Mouse (Mus musculus) liver, postnatal 0 days (tissue): ENCODE results near the gene Nfkbib. TPM values are rescaled to one million over a fixed set of nuclear protein-coding genes. Genes with fewer than 3 reads are reported as not detected.

ENCODE experiments used
- ATAC-seq: fragments of 200-750 bp; cut with Nextera tagmentation; 2 replicates; pipeline ENCODE4 v1.8.0; 2017; ENCODE audit warnings: mild to moderate bottlenecking, moderate library complexity
- DNase-seq: peaks from one replicate; pipeline ENCODE4 v3.0.0-alpha.2; 2016
- H3K27ac ChIP-seq: fragments of 300-500 bp; sonication (generic); 2 replicates; pipeline ENCODE4 v1.5.1; 2014; ENCODE audit warnings: antibody characterized with exemption, moderate library complexity, mild to moderate bottlenecking, low read depth
- H3K27me3 ChIP-seq: fragments of 300-500 bp; sonication (generic); 2 replicates; pipeline ENCODE4 v1.6.1; 2014; ENCODE audit warnings: low read length, control low read depth, mixed read lengths; ENCODE audit not compliant: insufficient read depth
- H3K36me3 ChIP-seq: fragments of 300-500 bp; sonication (generic); replicated peaks from 2 replicates; pipeline ENCODE4 v1.6.1; 2014; ENCODE audit warnings: mild to moderate bottlenecking, control low read depth, low read length, moderate library complexity, mixed read lengths; ENCODE audit not compliant: insufficient read depth
- H3K4me1 ChIP-seq: fragments of 300-500 bp; sonication (generic); 2 replicates; pipeline ENCODE4 v1.6.1; 2014; ENCODE audit warnings: antibody characterized with exemption, mild to moderate bottlenecking, control low read depth; ENCODE audit not compliant: insufficient read depth
- H3K4me2 ChIP-seq: fragments of 300-500 bp; sonication (generic); 2 replicates; pipeline ENCODE4 v1.6.1; 2014; ENCODE audit warnings: low read depth, mild to moderate bottlenecking, low read length, moderate library complexity, mixed read lengths
- H3K4me3 ChIP-seq: fragments of 300-500 bp; sonication (generic); 2 replicates; pipeline ENCODE4 v1.5.1; 2014; ENCODE audit warnings: low read depth, low read length
- H3K9ac ChIP-seq: fragments of 300-500 bp; sonication (generic); replicated peaks from 2 replicates; pipeline ENCODE4 v1.6.1; 2014; ENCODE audit warnings: mild to moderate bottlenecking, moderate library complexity
- H3K9me3 ChIP-seq: fragments of 300-500 bp; sonication (generic); 2 replicates; pipeline ENCODE4 v1.6.1; 2016; ENCODE audit warnings: mild to moderate bottlenecking, control low read depth, low read length, mixed read lengths
- CTCF ChIP-seq: sonication (generic); IDR thresholded peaks from 2 replicates; pipeline ENCODE4 v1.5.1; 2016; ENCODE audit warnings: antibody characterized with exemption, low read depth
- EP300 ChIP-seq: IDR thresholded peaks from 2 replicates; pipeline ENCODE4 v1.6.1; 2016; ENCODE audit warnings: antibody characterized with exemption, low read depth, mild to moderate bottlenecking
- WGBS: fragments of 180-500 bp; shearing (Covaris S2); extraction: QIAGEN DNeasy Blood & Tissue Kit; methylation state at CpG from one replicate; pipeline ENCODE4 v1.1.7; 2014; ENCODE audit not compliant: insufficient replicate concordance; 5-methylcytosine and 5-hydroxymethylcytosine counted together
- polyA plus RNA-seq: library from polyadenylated mRNA; unstranded; fragments of >200 nt; fragmentation: Nextera tagmentation; extraction: Ambion mirVana; gene quantifications from 2 replicates; pipeline ENCODE4 v1.2.1, GENCODE M21; 2015

The Nfkbib gene
- polyA plus RNA-seq, 1 experiment from 2014 or later: 25.1 TPM

DNA sequence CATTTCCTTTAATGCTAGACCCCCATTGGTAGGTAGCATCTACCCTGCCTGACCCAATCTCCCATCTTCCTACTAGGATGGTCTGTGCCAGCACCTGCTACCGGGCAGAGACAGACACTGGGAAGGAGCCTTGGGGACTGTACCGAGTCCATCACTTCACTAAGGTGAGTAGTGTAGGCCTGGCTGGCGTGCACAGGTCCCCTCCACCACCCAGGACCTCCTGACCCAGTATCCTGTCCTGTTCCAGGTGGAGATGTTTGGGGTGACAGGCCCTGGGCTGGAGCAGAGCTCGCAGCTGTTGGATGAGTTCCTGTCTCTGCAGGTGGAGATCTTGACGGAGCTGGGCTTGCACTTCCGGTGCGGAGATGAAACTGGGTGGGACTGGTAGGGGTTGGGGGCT lies 17.4 kb downstream of the Nfkbib start:
- Histone ChIP-seq H3K4me2 (no peak overlapping the region), H3K27ac (no peak overlapping the region), H3K9ac (no peak overlapping the region), H3K36me3 (peaks cover 15% of the 10 kb centered on the region), H3K27me3 (no peaks in the 10 kb centered on the region), H3K4me1 (no peaks in the 10 kb centered on the region), H3K9me3 (no peaks in the 10 kb centered on the region), H3K4me3 (no peak overlapping the region)
- TF ChIP-seq EP300 (no peak), CTCF (no peak)
- DNase-seq (no peak), ATAC-seq (no peak)
- 86% methylated on average over 7 of the region's 7 CpGs for WGBS

DNA sequence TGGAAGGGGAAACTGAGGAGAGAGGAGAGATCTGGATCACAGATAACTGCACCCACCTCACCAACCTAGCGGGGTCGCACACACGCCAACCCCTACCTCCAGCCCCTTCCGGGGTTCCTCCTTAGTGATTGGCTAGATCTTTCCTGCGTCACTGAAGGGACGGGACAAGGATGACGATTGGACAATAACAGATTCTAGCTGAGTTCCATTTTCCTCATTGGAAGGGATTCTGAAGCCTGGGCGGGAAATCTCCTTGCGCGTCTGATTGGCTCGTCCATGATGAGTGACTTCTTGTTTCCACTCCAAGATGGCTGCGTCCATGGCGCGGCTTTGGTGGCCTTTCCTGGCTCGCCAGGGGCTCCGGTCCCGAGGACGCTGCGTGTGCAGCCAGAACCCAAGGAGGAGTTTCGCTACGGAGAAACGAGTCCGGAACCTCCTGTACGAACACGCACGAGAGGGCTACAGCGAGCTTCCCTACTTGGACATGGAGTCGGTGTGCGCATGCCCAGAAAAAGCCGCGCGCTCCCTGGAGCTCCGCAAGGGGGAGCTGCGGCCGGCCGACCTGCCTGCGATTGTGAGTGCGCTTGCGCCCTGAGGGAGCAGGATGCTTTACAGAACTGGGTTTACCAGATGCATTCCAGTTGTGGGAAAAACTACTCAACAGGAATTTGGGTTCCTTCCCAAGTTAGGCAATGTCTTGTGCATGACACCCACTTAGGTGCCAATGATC lies 25.4 kb downstream of the Nfkbib start, which contains the start of the genes Mrps12 and Sars2:
Mrps12 (minus strand) TSS at position 112 of the 730 bp plus-strand sequence.
Sars2 (plus strand) TSS at position 284 of the 730 bp plus-strand sequence.
- H3K4me1 ChIP-seq: peaks cover 16% of the 10 kb centered on the region
- peak within 1 kb of the TSS; percentile 89 for H3K4me2 ChIP-seq
- H3K9ac ChIP-seq: peak within 1 kb of the TSS; percentile 90
- under 1% methylated on average over 39 of the region's 39 CpGs for WGBS
- H3K27ac ChIP-seq: peak within 1 kb of the TSS; percentile 87
- DNase-seq (peak; percentile 96), ATAC-seq (peak; percentile 97)
- TF ChIP-seq EP300 (no peak), CTCF (peak; percentile 97)
- no peaks in the 10 kb centered on the region for H3K9me3 ChIP-seq
- no peaks in the 10 kb centered on the region for H3K27me3 ChIP-seq
- H3K4me3 ChIP-seq: peak within 1 kb of the TSS; percentile 72
- peaks cover 7% of the 10 kb centered on the region for H3K36me3 ChIP-seq

DNA sequence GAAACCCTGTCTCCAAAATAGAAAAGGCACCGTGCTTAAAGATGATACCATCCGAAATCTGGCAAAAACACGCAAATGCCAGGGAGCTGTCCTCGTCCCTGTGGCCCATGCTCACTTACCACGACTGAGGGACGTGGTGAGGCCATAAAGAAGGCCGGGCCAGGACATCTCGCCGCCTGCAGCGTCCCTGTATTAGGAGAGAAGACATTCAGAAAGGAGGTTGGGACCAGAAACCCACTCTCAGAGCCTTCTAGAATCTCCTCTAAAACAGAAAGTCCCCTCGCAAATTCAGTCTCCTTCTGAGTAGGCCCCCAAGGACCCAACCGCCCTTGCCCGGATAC lies 26.0 kb downstream of the Nfkbib start:
- ATAC-seq (peak; percentile 16), DNase-seq (no peak)
- H3K4me3 ChIP-seq: peak overlapping the region; percentile 72
- no peaks in the 10 kb centered on the region for H3K27me3 ChIP-seq
- peak overlapping the region; percentile 87 for H3K27ac ChIP-seq
- H3K9me3 ChIP-seq: no peaks in the 10 kb centered on the region
- peaks cover 7% of the 10 kb centered on the region for H3K36me3 ChIP-seq
- peaks cover 16% of the 10 kb centered on the region for H3K4me1 ChIP-seq
- H3K9ac ChIP-seq: peak overlapping the region; percentile 90
- peak overlapping the region; percentile 89 for H3K4me2 ChIP-seq
- no peak for TF ChIP-seq CTCF
- no peak for TF ChIP-seq EP300
- under 1% methylated on average over 11 of the region's 13 CpGs for WGBS

DNA sequence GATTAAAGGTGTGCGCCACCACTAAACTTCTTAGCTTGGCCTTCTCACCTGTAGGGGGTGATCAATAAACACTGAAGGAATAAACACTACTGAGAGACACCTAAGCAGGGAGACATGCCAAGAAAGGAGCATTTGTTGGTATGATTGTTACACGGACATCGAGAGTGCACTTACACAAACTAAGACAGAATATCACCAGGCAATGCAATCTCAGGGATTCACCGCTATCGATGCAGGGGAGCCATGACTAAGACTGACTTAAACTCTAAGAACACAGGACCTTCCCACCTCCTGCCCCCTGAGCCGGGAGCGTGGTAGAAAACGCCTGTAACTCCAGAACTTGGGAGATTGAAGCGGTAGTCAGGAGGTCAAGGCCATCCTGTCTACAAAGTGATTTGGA lies 26.4 kb downstream of the Nfkbib start:
- peak overlapping the region; percentile 90 for H3K9ac ChIP-seq
- 31% methylated on average over 9 of the region's 9 CpGs for WGBS
- peak overlapping the region; percentile 87 for H3K27ac ChIP-seq
- peaks cover 16% of the 10 kb centered on the region for H3K4me1 ChIP-seq
- peak overlapping the region; percentile 72 for H3K4me3 ChIP-seq
- peak overlapping the region; percentile 89 for H3K4me2 ChIP-seq
- H3K9me3 ChIP-seq: no peaks in the 10 kb centered on the region
- no peaks in the 10 kb centered on the region for H3K27me3 ChIP-seq
- no peak for TF ChIP-seq EP300
- TF ChIP-seq CTCF: no peak
- no peak for DNase-seq
- H3K36me3 ChIP-seq: peaks cover 3% of the 10 kb centered on the region
- ATAC-seq: no peak

DNA sequence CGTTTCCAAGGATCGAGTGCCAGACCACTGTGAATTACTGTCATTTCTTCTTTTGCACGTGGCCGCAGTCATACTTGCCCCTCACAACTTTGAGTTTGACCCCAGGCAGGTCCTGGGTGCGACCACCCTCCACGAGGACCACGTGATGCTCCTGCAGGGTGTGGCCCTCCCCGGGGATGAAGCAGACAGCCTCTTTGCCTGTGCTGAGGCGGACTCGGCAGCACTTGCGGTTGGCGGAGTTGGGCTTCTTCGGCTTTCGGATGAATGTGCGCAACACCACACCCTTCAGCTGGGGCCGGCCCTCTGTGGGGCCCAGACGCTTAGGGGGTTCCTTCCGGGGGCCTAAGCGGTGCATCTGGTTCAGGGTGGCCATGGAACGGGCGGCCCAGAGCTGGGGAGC lies 27.5 kb downstream of the Nfkbib start:
- H3K27ac ChIP-seq: no peak overlapping the region
- H3K36me3 ChIP-seq: no peaks in the 10 kb centered on the region; the same call in 1 of the 2 replicates
- 90% methylated on average over 21 of the region's 21 CpGs for WGBS
- ATAC-seq: no peak
- H3K9me3 ChIP-seq: no peaks in the 10 kb centered on the region
- no peak overlapping the region for H3K9ac ChIP-seq
- H3K27me3 ChIP-seq: no peaks in the 10 kb centered on the region
- no peak for DNase-seq
- H3K4me1 ChIP-seq: peaks cover 16% of the 10 kb centered on the region
- TF ChIP-seq EP300: no peak
- no peak overlapping the region for H3K4me2 ChIP-seq
- no peak overlapping the region for H3K4me3 ChIP-seq

DNA sequence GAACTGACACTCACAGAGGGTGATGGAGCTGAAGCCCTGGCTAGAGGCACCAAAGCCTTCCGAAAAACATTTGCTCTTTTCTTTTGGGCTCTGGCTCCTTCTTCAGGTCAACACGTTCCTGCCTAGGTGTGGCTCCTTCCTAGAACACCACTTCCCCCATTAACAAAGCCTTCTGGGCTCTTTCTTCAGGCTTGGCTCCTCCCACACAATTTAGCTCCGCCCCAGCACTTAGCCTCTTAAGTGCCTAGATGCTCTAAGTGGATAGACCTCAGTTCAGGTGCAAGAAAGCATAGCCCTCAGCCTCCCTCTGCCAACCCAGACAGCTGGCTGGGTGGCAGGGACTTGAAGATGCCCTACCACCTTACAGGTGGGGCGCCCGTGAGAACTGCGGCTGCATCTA lies 31.6 kb downstream of the Nfkbib start:
- no peak for DNase-seq
- H3K36me3 ChIP-seq: no peaks in the 10 kb centered on the region; the same call in 1 of the 2 replicates
- no peak overlapping the region for H3K9ac ChIP-seq
- TF ChIP-seq CTCF (no peak), EP300 (no peak)
- H3K4me3 ChIP-seq: no peak overlapping the region
- 0 out of 2 replicates have a peak, but pooled peaks cover 4% of the 10 kb centered on the region for H3K9me3 ChIP-seq
- no peaks in the 10 kb centered on the region for H3K27me3 ChIP-seq
- H3K27ac ChIP-seq: no peak overlapping the region
- no peak overlapping the region for H3K4me2 ChIP-seq
- peaks cover 11% of the 10 kb centered on the region for H3K4me1 ChIP-seq
- 79% methylated on average over 6 of the region's 6 CpGs for WGBS
- no peak for ATAC-seq
